Mouse (Mus musculus) MEL (cell line): ENCODE data around the gene Vdac1. TPM values are rescaled to one million over a fixed set of nuclear protein-coding genes. Genes with fewer than 3 reads are reported as not detected.

Experiments used
- DNase-seq: peaks from one replicate; pipeline ENCODE4 v3.0.0; 2011; ENCODE audit warnings: low read depth, low spot score
- H3K27ac ChIP-seq: 2 replicates; pipeline ENCODE4 v1.5.1; 2012; ENCODE audit warnings: low read depth, mild to moderate bottlenecking, control low read depth, low read length, moderate library complexity; ENCODE audit not compliant: control insufficient read depth
- H3K27me3 ChIP-seq, 2 experiments: fragments of 150-350 bp in 1 of 2; sonication (generic) in 1 of 2; 2 replicates each; pipeline ENCODE4 v1.6.1; 2012; ENCODE audit warnings: low read length in 2 of 2, mild to moderate bottlenecking in 2 of 2, improper control_type of control experiment in 1 of 2, moderate library complexity in 1 of 2; ENCODE audit not compliant: insufficient read depth in 2 of 2, control insufficient read depth in 1 of 2
- H3K36me3 ChIP-seq, 2 experiments: 2 replicates each; pipeline ENCODE4 v1.6.1; 2012 to 2014; ENCODE audit warnings: low read length in 2 of 2, improper control_type of control experiment in 1 of 2, inconsistent platforms in 1 of 2, mild to moderate bottlenecking in 1 of 2; ENCODE audit not compliant: insufficient read depth in 2 of 2, control insufficient read depth in 1 of 2
- H3K4me1 ChIP-seq, 2 experiments: fragments of 150-350 bp in 1 of 2; sonication (generic) in 1 of 2; 2 replicates each; pipeline ENCODE4 v1.6.1; 2012; ENCODE audit warnings: low read length in 2 of 2, improper control_type of control experiment in 1 of 2, mild to moderate bottlenecking in 1 of 2; ENCODE audit not compliant: insufficient read depth in 2 of 2, control insufficient read depth in 1 of 2
- H3K4me3 ChIP-seq, 2 experiments: fragments of 150-350 bp in 1 of 2; sonication (generic) in 1 of 2; 2 replicates each; pipeline ENCODE4 v1.5.1; 2012; ENCODE audit warnings: low read depth in 2 of 2, low read length in 2 of 2, mild to moderate bottlenecking in 2 of 2, moderate library complexity in 2 of 2, control low read depth in 1 of 2, improper control_type of control experiment in 1 of 2; ENCODE audit not compliant: control insufficient read depth in 1 of 2, insufficient read depth in 1 of 2
- H3K79me2 ChIP-seq: 2 replicates; pipeline ENCODE4 v1.6.1; 2012; ENCODE audit warnings: mild to moderate bottlenecking, low read length, moderate library complexity; ENCODE audit not compliant: control insufficient read depth, poor library complexity, insufficient read depth
- H3K9ac ChIP-seq: 2 replicates; pipeline ENCODE4 v1.6.1; 2012; ENCODE audit warnings: low read depth, mild to moderate bottlenecking, control low read depth, low read length, moderate library complexity; ENCODE audit not compliant: control insufficient read depth, poor library complexity, severe bottlenecking
- H3K9me3 ChIP-seq: fragments of 150-350 bp; sonication (generic); replicated peaks from 2 replicates; pipeline ENCODE4 v1.6.1; 2012; ENCODE audit warnings: mild to moderate bottlenecking, low read length, improper control_type of control experiment, moderate library complexity; ENCODE audit not compliant: insufficient read depth
- BHLHE40 ChIP-seq: IDR thresholded peaks from 2 replicates; pipeline ENCODE4 v1.6.1; 2012; ENCODE audit warnings: low read depth, mild to moderate bottlenecking, inconsistent platforms, low read length, improper control_type of control experiment, borderline replicate concordance
- CHD1 ChIP-seq: IDR thresholded peaks from 2 replicates; pipeline ENCODE4 v1.6.1; 2012; ENCODE audit warnings: low read depth, mild to moderate bottlenecking, inconsistent platforms, low read length, improper control_type of control experiment
- CHD2 ChIP-seq: IDR thresholded peaks from 2 replicates; pipeline ENCODE4 v1.6.1; 2011; ENCODE audit warnings: low read length, improper control_type of control experiment
- CTCF ChIP-seq, 3 experiments: IDR thresholded peaks in 2 of 3; conservative IDR thresholded peaks in 1 of 3; 2 replicates each; pipeline ENCODE4 v1.5.1; 2011 to 2012; ENCODE audit warnings: low read length in 3 of 3, low read depth in 2 of 3, mild to moderate bottlenecking in 2 of 3, improper control_type of control experiment in 1 of 3, inconsistent platforms in 1 of 3, mixed read lengths in 1 of 3, moderate library complexity in 1 of 3; ENCODE audit not compliant: control insufficient read depth in 1 of 3, insufficient read depth in 1 of 3, poor library complexity in 1 of 3, severe bottlenecking in 1 of 3
- EP300 ChIP-seq, 2 experiments: IDR thresholded peaks; 2 replicates each; pipeline ENCODE4 v1.6.1; 2011; ENCODE audit warnings: improper control_type of control experiment in 2 of 2, low read length in 2 of 2, low read depth in 1 of 2, mild to moderate bottlenecking in 1 of 2
- ETS1 ChIP-seq: IDR thresholded peaks from 2 replicates; pipeline ENCODE4 v1.6.1; 2012; ENCODE audit warnings: low read depth, mild to moderate bottlenecking, inconsistent platforms, low read length, improper control_type of control experiment, moderate library complexity
- GABPA ChIP-seq: IDR thresholded peaks from 2 replicates; pipeline ENCODE4 v1.6.1; 2012; ENCODE audit warnings: low read depth, mild to moderate bottlenecking, inconsistent platforms, low read length, improper control_type of control experiment, moderate library complexity
- GATA1 ChIP-seq: IDR thresholded peaks from 2 replicates; pipeline ENCODE4 v1.6.1; 2011; ENCODE audit warnings: low read depth, low read length, improper control_type of control experiment
- HCFC1 ChIP-seq: IDR thresholded peaks from 2 replicates; pipeline ENCODE4 v1.6.1; 2012; ENCODE audit warnings: low read depth, mild to moderate bottlenecking, inconsistent platforms, low read length, improper control_type of control experiment, moderate library complexity
- JUND ChIP-seq: IDR thresholded peaks from 2 replicates; pipeline ENCODE4 v1.6.1; 2011; ENCODE audit warnings: low read depth, mild to moderate bottlenecking, improper control_type of control experiment, low read length
- KAT2A ChIP-seq: conservative IDR thresholded peaks from 2 replicates; pipeline ENCODE4 v1.6.1; 2012; ENCODE audit warnings: low read depth, low read length, improper control_type of control experiment, inconsistent platforms
- MAFK ChIP-seq: IDR thresholded peaks from 2 replicates; pipeline ENCODE4 v1.6.1; 2011; ENCODE audit warnings: low read depth, mild to moderate bottlenecking, low read length, improper control_type of control experiment, borderline replicate concordance
- MAZ ChIP-seq: IDR thresholded peaks from 2 replicates; pipeline ENCODE4 v1.6.1; 2012; ENCODE audit warnings: low read depth, mild to moderate bottlenecking, inconsistent platforms, low read length, improper control_type of control experiment
- MXI1 ChIP-seq: IDR thresholded peaks from 2 replicates; pipeline ENCODE4 v1.6.1; 2011; ENCODE audit warnings: mild to moderate bottlenecking, low read depth, low read length, improper control_type of control experiment
- MYB ChIP-seq: IDR thresholded peaks from 2 replicates; pipeline ENCODE4 v1.6.1; 2011; ENCODE audit warnings: mild to moderate bottlenecking, low read depth, low read length, improper control_type of control experiment
- NELFE ChIP-seq: IDR thresholded peaks from 2 replicates; pipeline ENCODE4 v1.6.1; 2011; ENCODE audit warnings: low read depth, low read length, improper control_type of control experiment
- NRF1 ChIP-seq: IDR thresholded peaks from 2 replicates; pipeline ENCODE4 v1.6.1; 2014; ENCODE audit warnings: low read depth, mild to moderate bottlenecking, inconsistent platforms, low read length, improper control_type of control experiment, moderate library complexity; ENCODE audit not compliant: poor library complexity, insufficient read depth, severe bottlenecking
- POLR2A ChIP-seq, 2 experiments: IDR thresholded peaks; 2 replicates each; pipeline ENCODE4 v1.6.1; 2011 to 2012; ENCODE audit warnings: low read length in 2 of 2, mild to moderate bottlenecking in 2 of 2, control low read depth in 1 of 2, improper control_type of control experiment in 1 of 2, low read depth in 1 of 2, moderate library complexity in 1 of 2; ENCODE audit not compliant: control insufficient read depth in 1 of 2, insufficient read depth in 1 of 2, poor library complexity in 1 of 2
- RAD21 ChIP-seq: IDR thresholded peaks from 2 replicates; pipeline ENCODE4 v1.6.1; 2011; ENCODE audit warnings: mild to moderate bottlenecking, low read depth, low read length, improper control_type of control experiment
- SIN3A ChIP-seq: IDR thresholded peaks from 2 replicates; pipeline ENCODE4 v1.6.1; 2012; ENCODE audit warnings: low read length, improper control_type of control experiment, inconsistent platforms
- SMC3 ChIP-seq: IDR thresholded peaks from 2 replicates; pipeline ENCODE4 v1.6.1; 2011; ENCODE audit warnings: low read depth, low read length, improper control_type of control experiment
- TAL1 ChIP-seq: IDR thresholded peaks from 2 replicates; pipeline ENCODE4 v1.6.1; 2012; ENCODE audit warnings: mild to moderate bottlenecking, inconsistent platforms, low read length, moderate library complexity, mixed read lengths
- TCF12 ChIP-seq: IDR thresholded peaks from 2 replicates; pipeline ENCODE4 v1.6.1; 2014; ENCODE audit warnings: low read depth, mild to moderate bottlenecking, inconsistent platforms, low read length, improper control_type of control experiment, moderate library complexity
- UBTF ChIP-seq: IDR thresholded peaks from 2 replicates; pipeline ENCODE4 v1.6.1; 2012; ENCODE audit warnings: low read depth, mild to moderate bottlenecking, inconsistent platforms, low read length, improper control_type of control experiment, moderate library complexity, borderline replicate concordance; ENCODE audit not compliant: insufficient read depth
- USF1 ChIP-seq: IDR thresholded peaks from 2 replicates; pipeline ENCODE4 v1.6.1; 2014; ENCODE audit warnings: low read depth, mild to moderate bottlenecking, inconsistent platforms, low read length, improper control_type of control experiment, moderate library complexity
- USF2 ChIP-seq, 2 experiments: IDR thresholded peaks; 2 replicates each; pipeline ENCODE4 v1.6.1; 2011 to 2012; ENCODE audit warnings: improper control_type of control experiment in 2 of 2, low read length in 2 of 2, borderline replicate concordance in 1 of 2, inconsistent platforms in 1 of 2, low read depth in 1 of 2, mild to moderate bottlenecking in 1 of 2; ENCODE audit not compliant: insufficient read depth in 1 of 2
- ZKSCAN1 ChIP-seq: IDR thresholded peaks from 2 replicates; pipeline ENCODE4 v1.6.1; 2012; ENCODE audit warnings: low read depth, mild to moderate bottlenecking, inconsistent platforms, low read length, improper control_type of control experiment, moderate library complexity
- ZMIZ1 ChIP-seq: IDR thresholded peaks from 2 replicates; pipeline ENCODE4 v1.6.1; 2012; ENCODE audit warnings: low read depth, mild to moderate bottlenecking, inconsistent platforms, low read length, improper control_type of control experiment, moderate library complexity
- polyA plus RNA-seq, 2 experiments: library from polyadenylated mRNA; stranded (reverse) in 1 of 2; unstranded in 1 of 2; fragments of >175 nt in 1 of 2; fragments of >200 nt in 1 of 2; gene quantifications; 2 replicates each; pipeline versions ENCODE4 v1.2.1 to v1.2.4; 2012; ENCODE audit warnings: low replicate concordance in 2 of 2, low read depth in 1 of 2; ENCODE audit not compliant: insufficient read length in 2 of 2, insufficient read depth in 1 of 2, missing spikeins in 1 of 2
- total RNA-seq: library from RNA; depleted of rRNA; stranded (reverse); fragments of 300-350 nt; gene quantifications from 2 replicates; pipeline ENCODE4 v1.2.3, GENCODE M21; 2012

The Vdac1 gene
- total and polyA plus RNA-seq, 3 experiments = 257 to 389 (median 381) TPM

GRCm38 (mm10) chr11:52359686-52360470 lies 782 bp upstream of the Vdac1 start (continued):
- TF ChIP-seq HCFC1 (no peak), TCF12 (no peak), RAD21 (no peak)

GRCm38 (mm10) chr11:52361287-52361921 lies 744 bp downstream of the Vdac1 start:
- TF ChIP-seq MYB = no peak
- no peak for TF ChIP-seq ZMIZ1
- peak; percentile 68 for TF ChIP-seq NRF1
- no peak for TF ChIP-seq TAL1
- TF ChIP-seq USF2 (IDR thresholded peaks at IDR 0.05; ENCODE audit: borderline replicate concordance in 1 of 2, insufficient read depth in 1 of 2, low read depth in 1 of 2, low read length in 2 of 2) = no peak
- TF ChIP-seq UBTF = 0 out of 2 replicates have a peak, but pooled peaks have one; percentile 66
- no peak for TF ChIP-seq SMC3
- TF ChIP-seq JUND = no peak
- no peak; a peak in 1 of 4 replicates for TF ChIP-seq POLR2A (IDR thresholded peaks at IDR 0.05; ENCODE audit: control insufficient read depth in 1 of 2, insufficient read depth in 1 of 2, low read depth in 1 of 2, low read length in 2 of 2, poor library complexity in 1 of 2)
- TF ChIP-seq EP300 (IDR thresholded peaks at IDR 0.05; ENCODE audit: low read depth in 1 of 2, low read length in 2 of 2) = no peak
- no peak for TF ChIP-seq GABPA
- no peak for TF ChIP-seq CTCF (IDR thresholded peaks at IDR 0.05 in 2 of 3, conservative IDR thresholded peaks at IDR 0.05 in 1 of 3; ENCODE audit: control insufficient read depth in 1 of 3, insufficient read depth in 1 of 3, low read depth in 2 of 3, low read length in 3 of 3, poor library complexity in 1 of 3, severe bottlenecking in 1 of 3)
- TF ChIP-seq BHLHE40 = no peak
- no peak for TF ChIP-seq CHD1
- TF ChIP-seq CHD2 = no peak
- TF ChIP-seq SIN3A = 0 out of 2 replicates have a peak, but pooled peaks have one; percentile 3
- no peak for TF ChIP-seq HCFC1
- no peak for TF ChIP-seq ZKSCAN1
- no peak for TF ChIP-seq KAT2A
- peak; percentile 11; the same call in 1 of the 2 replicates for TF ChIP-seq MXI1
- no peak for TF ChIP-seq USF1
- 0 out of 2 replicates have a peak, but pooled peaks have one; percentile 6 for TF ChIP-seq ETS1
- no peak for TF ChIP-seq GATA1
- 0 out of 2 replicates have a peak, but pooled peaks have one; percentile 13 for TF ChIP-seq NELFE
- 0 out of 2 replicates have a peak, but pooled peaks have one; percentile 9 for TF ChIP-seq MAZ
- TF ChIP-seq MAFK = no peak
- H3K36me3 ChIP-seq = peaks cover 5 to 36% of the 10 kb centered on the region in 2 experiments; a peak in 3 of 4 replicates
- H3K79me2 ChIP-seq = peaks cover 60% of the 10 kb centered on the region
- H3K9ac ChIP-seq = peak overlapping the region; percentile 93
- peak overlapping the region; percentile 77 for H3K27ac ChIP-seq
- no peaks in the 10 kb centered on the region for H3K27me3 ChIP-seq
- H3K4me3 ChIP-seq = peak overlapping the region; percentile 72 to 81
- peak; percentile 63 for DNase-seq
- H3K4me1 ChIP-seq = peaks cover 19 to 41% of the 10 kb centered on the region in 2 experiments
- H3K9me3 ChIP-seq = no peaks in the 10 kb centered on the region
